Mouse (Mus musculus) gonadal fat pad, adult 2 months (tissue): ENCODE measurements around the gene Tmem107. TPM values are rescaled to one million over a fixed set of nuclear protein-coding genes. Genes with fewer than 3 reads are reported as not detected.

Source experiments
- polyA plus RNA-seq: library from polyadenylated mRNA; depleted of rRNA; stranded (reverse); fragments of >200 nt; gene quantifications from 2 replicates; pipeline ENCODE4 v1.2.3, GENCODE M21; 2012; rRNA removed

The Tmem107 gene
- polyA plus RNA-seq, 1 experiment = 40.1 TPM

Other genes with a start within 250 kb of the Tmem107 start
- gene Ndel1, start 198.9 kb upstream of the Tmem107 start, polyA plus RNA-seq = 63.6 and 82.3 TPM in 2 replicates
- gene Rnf222, start 182.3 kb upstream of the Tmem107 start, polyA plus RNA-seq = 0.06 and 0.11 TPM in 2 replicates
- gene Rpl26, start 169.2 kb upstream of the Tmem107 start, polyA plus RNA-seq = 2,037 and 2,313 TPM in 2 replicates
- gene Odf4, start 143.7 kb upstream of the Tmem107 start, polyA plus RNA-seq = 1.7 and 1.8 TPM in 2 replicates
- 32.3 and 33.0 TPM in 2 replicates for gene Arhgef15, start 113.3 kb upstream of the Tmem107 start, polyA plus RNA-seq
- 69.9 and 77.5 TPM in 2 replicates for gene Slc25a35, start 102.7 kb upstream of the Tmem107 start, polyA plus RNA-seq
- gene Rangrf, start 95.6 kb upstream of the Tmem107 start, polyA plus RNA-seq = 31.1 and 40.2 TPM in 2 replicates
- 16.2 and 17.7 TPM in 2 replicates for gene Pfas, start 62.3 kb upstream of the Tmem107 start, polyA plus RNA-seq
- gene Ctc1, start 54.9 kb upstream of the Tmem107 start, polyA plus RNA-seq = 38.6 and 39.8 TPM in 2 replicates
- gene Aurkb, start 25.2 kb upstream of the Tmem107 start, polyA plus RNA-seq = 3.1 and 5.1 TPM in 2 replicates
- gene Borcs6, start 11.1 kb upstream of the Tmem107 start, polyA plus RNA-seq = 18.4 and 23.5 TPM in 2 replicates
- 97.7 and 139 TPM in 2 replicates for gene Vamp2, start 17.7 kb downstream of the Tmem107 start, polyA plus RNA-seq
- 25.9 and 38.6 TPM in 2 replicates for gene Per1, start 24.4 kb downstream of the Tmem107 start, polyA plus RNA-seq
- gene Hes7, start 49.6 kb downstream of the Tmem107 start, polyA plus RNA-seq = 0.11 and 0.24 TPM in 2 replicates
- 1.2 TPM in 2 replicates for gene 9130213A22Rik, start 51.8 kb downstream of the Tmem107 start, polyA plus RNA-seq
- gene Aloxe3, start 55.1 kb downstream of the Tmem107 start, polyA plus RNA-seq = 4.9 and 5.6 TPM in 2 replicates
- not detected in 2 replicates for gene Alox12b, start 86.2 kb downstream of the Tmem107 start, polyA plus RNA-seq
- not detected in 2 replicates for gene Alox8, start 127.0 kb downstream of the Tmem107 start, polyA plus RNA-seq
- 0.04 and 0.05 TPM in 2 replicates for gene Gucy2e, start 166.2 kb downstream of the Tmem107 start, polyA plus RNA-seq